Mouse (Mus musculus): Measurements from ENCODE around the gene Tmco1.

DNA sequence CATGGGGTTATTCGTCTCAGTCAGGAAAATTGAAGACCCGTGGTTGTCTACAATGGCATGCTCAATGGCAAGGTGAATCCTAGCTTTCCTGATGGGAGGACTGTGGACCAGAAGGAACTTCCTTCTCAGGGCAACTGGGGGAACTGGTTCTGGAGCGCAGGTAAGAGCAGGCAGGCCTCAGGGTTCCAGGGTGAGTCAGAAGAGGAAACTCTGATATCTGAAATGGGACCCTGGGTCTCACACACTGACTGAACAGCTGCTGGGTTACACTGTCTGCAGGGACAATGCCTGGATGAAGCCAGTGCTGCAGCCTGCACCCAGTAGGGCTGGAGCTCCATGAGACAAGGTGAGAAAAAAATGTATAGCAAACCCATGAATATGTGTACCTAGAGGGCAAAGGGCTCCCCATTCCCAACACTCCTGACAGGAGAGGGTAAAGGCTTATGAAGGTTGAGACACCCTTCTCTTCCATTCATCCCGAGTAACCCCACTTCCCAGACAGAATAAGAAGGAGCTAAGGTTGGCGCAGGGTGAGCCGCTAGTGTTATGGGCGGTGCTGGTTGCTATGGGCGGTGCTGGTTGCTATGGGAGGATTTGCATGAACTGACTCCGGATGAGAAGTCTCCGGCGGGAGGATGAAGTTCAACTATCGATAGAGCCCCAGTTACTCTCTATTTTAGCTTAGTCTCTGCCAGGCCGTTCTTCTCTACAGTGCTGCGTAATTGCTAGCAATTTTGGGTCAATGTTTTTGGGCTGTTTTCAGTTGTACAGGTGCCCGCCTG lies 66.0 kb downstream of the Tmco1 start:
- TF ChIP-seq POLR2A (IDR thresholded peaks at IDR 0.05; ENCODE audit: low read depth, low read length) (no peak), CTCF (IDR thresholded peaks at IDR 0.05; ENCODE audit: extremely low read depth, insufficient read length, insufficient replicate concordance, low read depth, low read length) (no peak)
